Mouse (Mus musculus): ENCODE measurements at regions not wholly inside any gene's neighbourhood (a gene's known extent, or its start where the extent isn't known, plus 50 kb on each side); places are given as distances from the start of the nearest gene placed in this dataset.

DNA sequence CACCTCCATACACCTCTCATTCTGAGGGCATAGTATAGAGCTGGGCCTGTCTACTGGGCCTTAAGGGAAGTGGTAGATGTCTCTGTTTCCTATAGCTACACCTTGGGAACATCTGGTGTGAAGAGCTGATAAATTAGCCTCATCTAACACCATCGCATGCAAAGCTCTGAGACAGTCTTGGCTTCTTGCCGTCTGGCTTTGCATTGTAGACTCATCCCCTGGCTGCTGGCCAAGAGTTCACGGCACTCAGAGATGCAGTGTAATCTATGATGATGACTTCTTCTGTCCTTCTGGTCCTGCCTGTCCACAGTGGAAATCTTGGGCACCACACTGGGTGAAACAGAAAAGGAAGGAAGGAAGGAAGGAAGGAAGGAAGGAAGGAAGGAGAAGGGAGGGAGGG is 127.8 kb upstream of the Slc7a14 start:
- TF ChIP-seq CTCF (IDR thresholded peaks at IDR 0.05; ENCODE audit: borderline replicate concordance, extremely low read depth, insufficient read depth, insufficient read length), result no peak
- TF ChIP-seq POLR2A (IDR thresholded peaks at IDR 0.05; ENCODE audit: borderline replicate concordance, extremely low read depth, insufficient read depth, insufficient read length, poor library complexity, severe bottlenecking), result no peak

Data from brain, embryonic 14.5 days (tissue).